Mouse (Mus musculus): ENCODE data around the gene Carm1. TPM values are rescaled to one million over a fixed set of nuclear protein-coding genes. Genes with fewer than 3 reads are reported as not detected.
A peak's percentile ranks its signal among the peaks of the same experiment; 100 is the strongest.

Carm1 gene
- polyA plus RNA-seq, 1 experiment from 2014 or later, result 76.5 TPM

GRCm38 (mm10) chr9:21601073-21601472 lies 54.4 kb downstream of the Carm1 start:
- TF ChIP-seq CTCF (IDR thresholded peaks at IDR 0.05; ENCODE audit: low read depth), result no peak
- Histone ChIP-seq H3K4me1 (ENCODE audit: insufficient read depth) (no peaks in the 10 kb centered on the region), H3K4me3 (ENCODE audit: low read depth, low read length) (no peak overlapping the region), H3K9ac (no peak overlapping the region), H3K27ac (ENCODE audit: low read depth) (no peak overlapping the region), H3K36me3 (ENCODE audit: insufficient read depth) (0 out of 2 replicates have a peak, but pooled peaks cover 3% of the 10 kb centered on the region), H3K9me3 (ENCODE audit: low read depth, low read length) (no peaks in the 10 kb centered on the region), H3K4me2 (no peak overlapping the region), H3K27me3 (ENCODE audit: insufficient read depth, low read length) (no peaks in the 10 kb centered on the region)
- ATAC-seq (ENCODE audit: insufficient read depth), result no peak
- no peak for DNase-seq
- 90% methylated on average over 2 of the region's 2 CpGs for WGBS

DNA sequence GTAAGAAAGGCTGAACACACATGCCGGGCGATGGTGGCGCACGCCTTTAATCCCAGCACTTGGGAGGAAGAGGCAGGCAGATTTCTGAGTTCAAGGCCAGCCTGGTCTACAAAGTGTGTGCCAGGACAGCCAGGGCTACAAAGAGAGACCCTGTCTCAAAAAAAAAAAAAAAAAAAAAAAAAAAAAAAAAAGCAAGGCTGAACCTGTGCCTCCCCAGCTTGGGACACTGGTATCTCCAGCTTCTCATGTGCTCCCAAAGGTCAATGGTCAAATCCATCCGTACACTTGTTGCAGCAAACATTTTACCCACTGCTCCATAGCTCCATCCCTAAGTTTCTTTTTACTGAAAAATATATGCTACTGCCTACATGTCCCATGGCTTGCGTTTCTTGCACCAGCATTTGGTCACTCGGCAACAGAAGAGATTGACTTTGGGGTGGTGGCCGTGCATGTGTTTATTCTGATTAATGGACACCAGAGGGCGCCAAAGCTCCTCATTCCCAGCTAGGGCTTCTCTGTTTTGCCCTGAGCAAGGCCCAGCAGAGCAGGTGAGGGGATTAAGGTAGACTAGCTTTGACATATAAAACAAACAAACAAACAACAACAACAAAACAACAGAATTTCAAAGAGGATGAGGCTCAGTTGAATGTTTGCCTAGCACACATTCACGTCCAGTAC lies 55.2 kb downstream of the Carm1 start:
- peak; percentile 88 for TF ChIP-seq CTCF (IDR thresholded peaks at IDR 0.05; ENCODE audit: low read depth)
- DNase-seq (peak; percentile 90), ATAC-seq (ENCODE audit: insufficient read depth) (peak; percentile 66)
- no peaks in the 10 kb centered on the region for H3K9me3 ChIP-seq (ENCODE audit: low read depth, low read length)
- no peaks in the 10 kb centered on the region for H3K27me3 ChIP-seq (ENCODE audit: insufficient read depth, low read length)
- no peak overlapping the region for H3K4me2 ChIP-seq
- WGBS, result 46% methylated on average over 10 of the region's 10 CpGs
- no peaks in the 10 kb centered on the region for H3K4me1 ChIP-seq (ENCODE audit: insufficient read depth)
- H3K4me3 ChIP-seq (ENCODE audit: low read depth, low read length), result no peak overlapping the region
- H3K36me3 ChIP-seq (ENCODE audit: insufficient read depth), result no peaks in the 10 kb centered on the region
- H3K27ac ChIP-seq (ENCODE audit: low read depth), result no peak overlapping the region
- no peak overlapping the region for H3K9ac ChIP-seq

- TF ChIP-seq CTCF (IDR thresholded peaks at IDR 0.05; ENCODE audit: low read depth), result no peak
- WGBS, result 70% methylated on average over 5 of the region's 5 CpGs
These were observed 57.4 kb downstream of the Carm1 start for GRCm38 (mm10) chr9:21604119-21604518.

DNA sequence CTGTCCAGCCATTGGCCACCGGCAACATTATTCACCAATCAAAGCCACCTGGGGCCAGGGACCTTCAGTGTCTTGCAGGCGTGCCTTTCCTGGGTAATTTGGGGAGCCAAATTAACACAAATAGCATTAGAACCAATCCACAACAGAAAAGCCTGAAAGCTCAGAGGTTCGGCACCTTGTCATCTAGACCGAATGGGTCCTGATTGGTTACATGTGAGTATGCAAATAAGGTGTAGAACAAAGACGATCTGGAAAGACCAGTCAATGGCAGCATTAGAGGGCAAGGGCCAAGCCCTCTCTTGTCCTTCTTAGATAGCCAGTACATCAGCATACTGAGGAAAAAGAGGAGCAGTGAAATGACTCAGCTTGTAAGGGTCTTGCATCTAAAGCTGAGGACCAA lies 59.2 kb downstream of the Carm1 start:
- H3K27me3 ChIP-seq (ENCODE audit: insufficient read depth, low read length), result no peaks in the 10 kb centered on the region
- H3K4me2 ChIP-seq, result no peak overlapping the region
- no peak overlapping the region for H3K27ac ChIP-seq (ENCODE audit: low read depth)
- no peak for DNase-seq
- no peak overlapping the region for H3K9ac ChIP-seq
- ATAC-seq (ENCODE audit: insufficient read depth), result no peak
- TF ChIP-seq CTCF (IDR thresholded peaks at IDR 0.05; ENCODE audit: low read depth), result no peak
- no peaks in the 10 kb centered on the region for H3K36me3 ChIP-seq (ENCODE audit: insufficient read depth)
- no peaks in the 10 kb centered on the region for H3K9me3 ChIP-seq (ENCODE audit: low read depth, low read length)
- no peaks in the 10 kb centered on the region for H3K4me1 ChIP-seq (ENCODE audit: insufficient read depth)
- 70% methylated on average over 5 of the region's 5 CpGs for WGBS
- no peak overlapping the region for H3K4me3 ChIP-seq (ENCODE audit: low read depth, low read length)

More at GRCm38 (mm10) chr9:21604119-21604518, 57.4 kb downstream of the Carm1 start:
- Histone ChIP-seq H3K9me3 (ENCODE audit: low read depth, low read length) (no peaks in the 10 kb centered on the region), H3K4me3 (ENCODE audit: low read depth, low read length) (no peak overlapping the region), H3K27ac (ENCODE audit: low read depth) (no peak overlapping the region), H3K9ac (no peak overlapping the region), H3K27me3 (ENCODE audit: insufficient read depth, low read length) (no peaks in the 10 kb centered on the region), H3K4me2 (no peak overlapping the region), H3K4me1 (ENCODE audit: insufficient read depth) (no peaks in the 10 kb centered on the region), H3K36me3 (ENCODE audit: insufficient read depth) (no peaks in the 10 kb centered on the region)
- no peak for ATAC-seq (ENCODE audit: insufficient read depth)
- DNase-seq, result no peak

- WGBS, result 86% methylated on average over 1 of the region's 1 CpGs
- DNase-seq (no peak), ATAC-seq (ENCODE audit: insufficient read depth) (no peak)
- H3K4me1 ChIP-seq (ENCODE audit: insufficient read depth), result no peaks in the 10 kb centered on the region
- no peak overlapping the region for H3K9ac ChIP-seq
- no peaks in the 10 kb centered on the region for H3K9me3 ChIP-seq (ENCODE audit: low read depth, low read length)
- no peaks in the 10 kb centered on the region for H3K36me3 ChIP-seq (ENCODE audit: insufficient read depth)
- no peak overlapping the region for H3K4me2 ChIP-seq
- no peak overlapping the region for H3K4me3 ChIP-seq (ENCODE audit: low read depth, low read length)
- TF ChIP-seq CTCF (IDR thresholded peaks at IDR 0.05; ENCODE audit: low read depth), result no peak
- H3K27me3 ChIP-seq (ENCODE audit: insufficient read depth, low read length), result no peaks in the 10 kb centered on the region
- H3K27ac ChIP-seq (ENCODE audit: low read depth), result no peak overlapping the region
These were observed 60.0 kb downstream of the Carm1 start for GRCm38 (mm10) chr9:21606648-21607047.

DNA sequence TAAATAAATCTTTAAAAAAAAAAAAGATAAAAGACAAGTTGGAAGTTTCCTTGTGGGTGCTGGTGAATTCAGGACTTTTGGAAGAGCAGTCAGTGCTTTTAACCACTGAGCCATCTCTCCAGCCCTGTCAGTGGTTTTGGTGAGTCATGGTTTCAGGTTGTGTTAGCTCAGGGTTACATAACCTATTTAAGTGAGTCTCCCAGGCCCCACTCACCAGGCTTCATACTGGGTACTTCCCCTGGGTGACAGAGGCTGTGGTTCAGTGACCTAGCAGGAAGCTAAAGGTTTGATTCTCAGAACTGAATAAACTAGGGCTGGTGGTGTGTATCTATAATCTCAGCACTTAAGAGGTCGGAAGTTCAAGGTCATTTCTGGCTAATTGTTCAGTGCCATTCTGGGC lies 63.2 kb downstream of the Carm1 start:
- DNase-seq, result no peak
- no peaks in the 10 kb centered on the region for H3K9me3 ChIP-seq (ENCODE audit: low read depth, low read length)
- WGBS, result 89% methylated on average over 1 of the region's 1 CpGs
- H3K4me3 ChIP-seq (ENCODE audit: low read depth, low read length), result no peak overlapping the region
- H3K27me3 ChIP-seq (ENCODE audit: insufficient read depth, low read length), result no peaks in the 10 kb centered on the region
- no peak overlapping the region for H3K4me2 ChIP-seq
- no peak overlapping the region for H3K9ac ChIP-seq
- ATAC-seq (ENCODE audit: insufficient read depth), result no peak
- TF ChIP-seq CTCF (IDR thresholded peaks at IDR 0.05; ENCODE audit: low read depth), result no peak
- no peaks in the 10 kb centered on the region for H3K4me1 ChIP-seq (ENCODE audit: insufficient read depth)
- H3K27ac ChIP-seq (ENCODE audit: low read depth), result no peak overlapping the region
- no peaks in the 10 kb centered on the region for H3K36me3 ChIP-seq (ENCODE audit: insufficient read depth)

- WGBS, result 75% methylated on average over 15 of the region's 15 CpGs
- peak overlapping the region; percentile 95 for H3K27ac ChIP-seq (ENCODE audit: low read depth)
- no peak for ATAC-seq (ENCODE audit: insufficient read depth)
- peak overlapping the region; percentile 53 for H3K9ac ChIP-seq
- no peak for TF ChIP-seq CTCF (IDR thresholded peaks at IDR 0.05; ENCODE audit: low read depth)
- no peaks in the 10 kb centered on the region for H3K9me3 ChIP-seq (ENCODE audit: low read depth, low read length)
- DNase-seq, result no peak
- H3K27me3 ChIP-seq (ENCODE audit: insufficient read depth, low read length), result no peaks in the 10 kb centered on the region
- peak overlapping the region; percentile 80 for H3K4me3 ChIP-seq (ENCODE audit: low read depth, low read length)
- H3K4me1 ChIP-seq (ENCODE audit: insufficient read depth), result peaks cover 3% of the 10 kb centered on the region; the same call in 1 of the 2 replicates
- peak overlapping the region; percentile 80 for H3K4me2 ChIP-seq
- peaks cover 15% of the 10 kb centered on the region; the same call in 1 of the 2 replicates for H3K36me3 ChIP-seq (ENCODE audit: insufficient read depth)
These were observed 68.3 kb downstream of the Carm1 start for GRCm38 (mm10) chr9:21614864-21615616.

Data from lung, embryonic 14.5 days (tissue).